Mouse (Mus musculus) cerebellum, adult 9-10 months (tissue): ENCODE measurements around the gene Dedd2.

Experiments
- DNase-seq: peaks from one replicate; pipeline ENCODE4 v3.0.0; 2022

Gene Dedd2

GRCm38 (mm10) chr7:25246079-25246758 lies 25.8 kb upstream of the Dedd2 start:
- DNase-seq, result peak; percentile 63

- DNase-seq, result peak; percentile 48
Observed at GRCm38 (mm10) chr7:25244562-25245369, 24.4 kb upstream of the Dedd2 start.

GRCm38 (mm10) chr7:25243361-25243760 lies 22.9 kb upstream of the Dedd2 start:
- peak; percentile 51 for DNase-seq

GRCm38 (mm10) chr7:25241062-25241461 lies 20.6 kb upstream of the Dedd2 start:
- peak; percentile 75 for DNase-seq

- DNase-seq, result peak; percentile 67
Observed at GRCm38 (mm10) chr7:25240631-25241030, 20.2 kb upstream of the Dedd2 start.

GRCm38 (mm10) chr7:25238829-25239623 lies 18.6 kb upstream of the Dedd2 start:
- peak; percentile 92 for DNase-seq

- DNase-seq, result peak; percentile 98
Observed at GRCm38 (mm10) chr7:25238015-25238706, 17.7 kb upstream of the Dedd2 start.

GRCm38 (mm10) chr7:25237249-25238014 lies 17.0 kb upstream of the Dedd2 start, which contains the start of gene Gsk3a:
Gene Gsk3a (minus strand): TSS chr7:25237851.
- DNase-seq, result no peak

GRCm38 (mm10) chr7:25235526-25235925 lies 15.1 kb upstream of the Dedd2 start:
- peak; percentile 53 for DNase-seq

GRCm38 (mm10) chr7:25233061-25233460 lies 12.6 kb upstream of the Dedd2 start:
- DNase-seq, result no peak

- no peak for DNase-seq
Observed at GRCm38 (mm10) chr7:25232101-25232648, 11.8 kb upstream of the Dedd2 start.

GRCm38 (mm10) chr7:25230690-25231285 lies 10.4 kb upstream of the Dedd2 start:
- DNase-seq, result no peak

- no peak for DNase-seq
Observed at GRCm38 (mm10) chr7:25227523-25228300, 7.3 kb upstream of the Dedd2 start.

- DNase-seq, result peak; percentile 54
Observed at GRCm38 (mm10) chr7:25222275-25222967, 2.0 kb upstream of the Dedd2 start.

GRCm38 (mm10) chr7:25221102-25221883 lies 878 bp upstream of the Dedd2 start, which contains the start of gene Zfp526:
Gene Zfp526 (plus strand): TSS chr7:25221425.
- peak; percentile 97 for DNase-seq

- DNase-seq, result peak; percentile 98
Observed at GRCm38 (mm10) chr7:25219756-25220456, 509 bp downstream of the Dedd2 start.

GRCm38 (mm10) chr7:25219416-25219750 lies 1.0 kb downstream of the Dedd2 start:
- no peak for DNase-seq
